Mouse (Mus musculus) MN1 (cell line): ENCODE measurements around the gene Cox6a1.

Experiments used
- DNase-seq: peaks from one replicate; pipeline ENCODE4 v3.0.0-alpha.2; 2016; ENCODE audit warnings: low spot score

Cox6a1 gene

DNA sequence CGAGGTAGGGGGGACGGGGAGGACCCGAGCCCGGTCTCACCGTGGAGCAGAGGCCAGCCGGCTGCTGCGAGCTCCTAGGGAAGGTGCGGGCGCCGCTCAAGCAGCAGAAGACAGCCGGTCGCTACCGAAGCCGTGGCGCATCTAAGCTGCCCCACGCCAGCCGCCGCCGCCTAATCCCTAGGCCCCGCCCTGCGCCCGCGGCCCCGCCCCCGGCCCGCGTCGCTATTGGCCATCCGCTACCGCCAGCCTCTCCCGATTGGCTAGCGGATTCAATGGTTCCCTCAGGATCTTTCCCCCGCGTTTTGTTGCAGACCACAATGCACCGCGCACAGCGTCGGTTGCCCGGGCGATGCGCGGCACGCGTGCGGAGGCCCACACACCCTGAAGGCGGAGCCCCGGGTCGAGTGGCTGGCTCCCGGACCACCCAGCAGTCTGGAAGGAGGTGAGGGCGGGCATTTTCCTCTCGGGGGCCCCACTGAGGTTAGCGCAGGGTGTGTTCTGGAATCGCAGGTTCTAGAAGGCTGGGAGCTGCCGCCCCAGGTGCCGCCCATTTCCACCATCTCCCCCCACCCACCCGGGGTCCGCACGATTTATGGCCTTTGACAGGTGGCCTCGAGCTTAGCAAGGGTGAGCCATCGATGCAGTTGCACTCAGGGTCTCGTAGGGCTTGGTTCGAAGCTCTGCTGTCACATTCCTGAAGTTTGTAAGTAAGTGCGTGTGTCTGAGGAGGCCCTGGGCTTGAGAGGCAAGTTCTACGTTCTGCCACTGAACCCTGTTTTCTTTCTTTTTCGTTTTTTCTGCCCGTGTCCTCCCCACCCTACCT lies 47.8 kb downstream of the Cox6a1 start, which contains the start of gene Dynll1:
TSS of gene Dynll1 (minus strand) at position 208 of the 823 bp plus-strand sequence.
- DNase-seq = peak; percentile 99

GRCm38 (mm10) chr5:115300035-115300744 lies 48.6 kb downstream of the Cox6a1 start:
- peak; percentile 81 for DNase-seq

GRCm38 (mm10) chr5:115296347-115296746 lies 52.4 kb downstream of the Cox6a1 start:
- DNase-seq = no peak
